Mouse (Mus musculus) limb, embryonic 11.5 days (tissue): ENCODE results near the gene Ntf3. TPM values are rescaled to one million over a fixed set of nuclear protein-coding genes. Genes with fewer than 3 reads are reported as not detected.

Experiments
- ATAC-seq: fragments of 200-750 bp; cut with Nextera tagmentation; 2 replicates; pipeline ENCODE4 v1.8.0; 2017; ENCODE audit warnings: low read depth; ENCODE audit not compliant: insufficient number of reproducible peaks, low FRiP score, low TSS enrichment
- DNase-seq: peaks from one replicate; pipeline ENCODE4 v3.0.0-alpha.2; 2015; ENCODE audit warnings: low spot score
- H3K27ac ChIP-seq: fragments of 300-500 bp; sonication (generic); replicated peaks from 2 replicates; pipeline ENCODE4 v1.5.1; 2014; ENCODE audit warnings: low read depth, mild to moderate bottlenecking, low read length
- H3K27me3 ChIP-seq: fragments of 300-500 bp; sonication (generic); 2 replicates; pipeline ENCODE4 v1.6.1; 2014; ENCODE audit warnings: mild to moderate bottlenecking, low read length, mixed read lengths; ENCODE audit not compliant: control insufficient read depth, insufficient read depth
- H3K36me3 ChIP-seq: fragments of 300-500 bp; sonication (generic); 2 replicates; pipeline ENCODE4 v1.6.1; 2014; ENCODE audit warnings: mild to moderate bottlenecking, low read length, moderate library complexity, mixed read lengths; ENCODE audit not compliant: control insufficient read depth, insufficient read depth
- H3K4me1 ChIP-seq: fragments of 300-500 bp; sonication (generic); 2 replicates; pipeline ENCODE4 v1.6.1; 2014; ENCODE audit warnings: low read length, mixed read lengths; ENCODE audit not compliant: control insufficient read depth, insufficient read depth
- H3K4me2 ChIP-seq: fragments of 300-500 bp; sonication (generic); 2 replicates; pipeline ENCODE4 v1.6.1; 2014; ENCODE audit warnings: low read depth, mild to moderate bottlenecking, moderate library complexity; ENCODE audit not compliant: severe bottlenecking
- H3K4me3 ChIP-seq: fragments of 300-500 bp; sonication (generic); 2 replicates; pipeline ENCODE4 v1.5.1; 2014; ENCODE audit warnings: low read depth, low read length
- H3K9ac ChIP-seq: fragments of 300-500 bp; sonication (generic); 2 replicates; pipeline ENCODE4 v1.6.1; 2014; ENCODE audit warnings: mild to moderate bottlenecking, low read length
- H3K9me3 ChIP-seq: fragments of 300-500 bp; sonication (generic); 2 replicates; pipeline ENCODE4 v1.6.1; 2016; ENCODE audit warnings: low read length; ENCODE audit not compliant: control insufficient read depth
- WGBS: fragments of 180-500 bp; shearing (Covaris S2); extraction: QIAGEN DNeasy Blood & Tissue Kit; methylation state at CpG from one replicate; pipeline ENCODE4 v1.1.7; 2014; 5-methylcytosine and 5-hydroxymethylcytosine counted together
- polyA plus RNA-seq: library from polyadenylated mRNA; unstranded; fragments of >200 nt; fragmentation: Nextera tagmentation; extraction: Ambion mirVana; gene quantifications from 2 replicates; pipeline ENCODE4 v1.2.1, GENCODE M21; 2014

Gene Ntf3
- polyA plus RNA-seq, 1 experiment from 2014 or later = 26.8 TPM

DNA sequence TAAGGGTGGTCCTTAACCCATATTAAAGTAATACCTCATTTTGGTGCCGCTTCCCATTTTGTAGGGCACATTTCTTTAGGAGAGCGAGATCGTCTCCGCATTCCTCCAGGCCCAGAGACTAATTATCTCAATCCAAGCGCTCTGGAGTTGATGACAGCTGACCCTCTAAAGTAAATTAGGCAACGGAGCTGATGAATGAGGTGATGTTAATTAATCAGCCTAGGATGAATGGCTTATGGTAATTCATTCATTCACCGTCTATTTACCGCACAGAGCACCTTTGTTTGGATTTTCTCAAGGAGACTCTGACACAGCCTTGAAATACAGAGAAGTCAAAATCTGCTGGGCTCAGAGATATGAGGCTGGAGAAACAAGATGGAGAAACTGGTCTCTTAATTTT is 20.7 kb upstream of the Ntf3 start:
- no peak for DNase-seq

DNA sequence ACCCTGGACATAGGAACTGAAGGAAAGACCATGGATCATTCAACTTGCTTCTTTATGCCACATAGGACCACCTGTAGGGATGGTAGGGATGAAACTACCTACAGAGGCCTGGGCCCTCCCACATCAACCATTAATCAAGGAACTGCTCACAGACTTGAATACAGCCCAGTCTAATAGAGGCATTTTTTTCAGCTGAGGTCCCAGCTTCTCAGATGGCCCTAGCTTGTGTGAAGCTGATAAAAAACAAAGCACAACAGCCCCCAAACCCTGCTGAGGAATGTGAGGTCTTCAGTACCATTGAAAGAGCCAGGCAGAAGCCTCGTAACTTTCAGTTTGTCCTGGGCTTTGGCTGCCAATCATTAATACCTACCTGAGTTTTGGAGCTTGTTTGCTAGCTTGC is 19.4 kb upstream of the Ntf3 start:
- H3K27ac ChIP-seq = no peak overlapping the region
- 78% methylated on average over 1 of the region's 1 CpGs for WGBS
- H3K9me3 ChIP-seq = no peaks in the 10 kb centered on the region
- H3K9ac ChIP-seq = no peak overlapping the region
- no peak overlapping the region for H3K4me2 ChIP-seq
- no peaks in the 10 kb centered on the region for H3K4me1 ChIP-seq
- H3K27me3 ChIP-seq = no peaks in the 10 kb centered on the region
- H3K36me3 ChIP-seq = no peaks in the 10 kb centered on the region
- ATAC-seq (no peak), DNase-seq (no peak)
- H3K4me3 ChIP-seq = no peak overlapping the region

More for the DNA sequence above, 20.7 kb upstream of the Ntf3 start:
- WGBS = 38% methylated on average over 8 of the region's 8 CpGs
- no peak overlapping the region for H3K4me2 ChIP-seq
- no peak overlapping the region for H3K4me3 ChIP-seq
- H3K9me3 ChIP-seq = no peaks in the 10 kb centered on the region
- no peaks in the 10 kb centered on the region for H3K4me1 ChIP-seq
- H3K9ac ChIP-seq = no peak overlapping the region
- H3K27ac ChIP-seq = no peak overlapping the region
- H3K27me3 ChIP-seq = no peaks in the 10 kb centered on the region
- no peak for ATAC-seq
- no peaks in the 10 kb centered on the region for H3K36me3 ChIP-seq

DNA sequence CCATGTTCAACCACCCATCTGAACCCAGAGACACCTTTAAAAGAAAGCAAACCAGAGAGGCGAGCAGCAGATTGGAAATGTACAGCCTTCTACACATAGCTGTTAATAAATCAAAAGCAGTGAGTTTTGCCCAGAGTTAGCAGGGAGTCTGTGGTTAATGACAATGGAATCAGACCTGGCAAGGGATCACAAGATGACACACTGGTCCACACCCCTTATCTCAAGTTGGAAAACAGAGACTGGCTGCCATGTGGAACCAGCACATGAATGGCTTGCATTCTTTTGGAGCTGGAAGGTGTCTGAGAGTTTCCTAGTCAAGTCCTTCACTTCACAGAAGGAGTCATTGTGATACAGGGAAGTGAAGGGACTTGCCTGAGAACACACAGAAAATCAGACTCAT is 5.4 kb upstream of the Ntf3 start:
- ATAC-seq (no peak), DNase-seq (no peak)
- no peak overlapping the region for H3K9ac ChIP-seq
- no peak overlapping the region for H3K27ac ChIP-seq
- H3K27me3 ChIP-seq = no peaks in the 10 kb centered on the region
- H3K4me2 ChIP-seq = no peak overlapping the region
- H3K9me3 ChIP-seq = no peaks in the 10 kb centered on the region
- H3K36me3 ChIP-seq = no peaks in the 10 kb centered on the region
- WGBS = 76% methylated on average over 1 of the region's 1 CpGs
- no peak overlapping the region for H3K4me3 ChIP-seq
- H3K4me1 ChIP-seq = no peaks in the 10 kb centered on the region; the same call in 1 of the 2 replicates

DNA sequence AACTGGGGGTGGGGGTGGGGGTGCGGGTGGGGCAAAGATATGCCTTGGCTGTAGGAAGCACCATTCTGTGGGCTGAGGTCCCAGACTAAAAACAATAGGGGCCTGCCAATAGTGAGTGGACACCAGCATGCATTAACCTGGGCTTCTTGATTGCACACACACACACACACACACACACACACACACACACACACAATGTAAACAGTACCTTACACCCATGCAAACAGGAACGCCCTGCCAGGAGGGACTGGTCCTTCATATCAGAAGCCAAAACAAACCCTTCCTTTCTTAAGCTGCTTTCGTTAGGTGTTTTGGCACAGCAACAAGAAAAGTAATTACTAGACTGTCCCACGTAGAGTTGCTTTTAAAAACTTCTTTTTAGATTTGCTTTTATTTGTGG is 4.1 kb upstream of the Ntf3 start:
- Histone ChIP-seq H3K27ac (no peak overlapping the region), H3K4me3 (no peak overlapping the region), H3K27me3 (no peaks in the 10 kb centered on the region), H3K9ac (no peak overlapping the region), H3K9me3 (no peaks in the 10 kb centered on the region), H3K36me3 (no peaks in the 10 kb centered on the region), H3K4me2 (no peak overlapping the region), H3K4me1 (no peaks in the 10 kb centered on the region; the same call in 1 of the 2 replicates)
- DNase-seq (no peak), ATAC-seq (no peak)
- WGBS = 87% methylated on average over 4 of the region's 4 CpGs

DNA sequence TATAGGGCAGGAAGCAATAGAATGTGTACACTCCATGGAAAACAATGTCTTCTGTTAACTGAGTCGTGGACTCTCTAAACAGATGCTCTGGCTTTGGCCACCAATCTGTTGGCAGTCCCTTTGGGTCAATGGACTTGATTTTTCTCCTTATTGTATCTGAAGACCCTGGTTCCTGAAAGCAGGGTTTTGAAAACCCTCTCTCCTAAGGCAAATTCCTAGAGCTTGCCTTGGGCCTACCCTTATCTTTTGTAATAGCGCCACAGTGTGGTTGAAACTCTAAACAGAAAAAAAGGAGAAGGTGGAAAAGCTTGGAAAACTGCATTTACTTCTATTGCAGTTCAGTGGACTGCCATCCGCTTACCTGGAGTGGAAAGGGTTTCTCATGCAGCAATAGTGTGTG is 1.0 kb upstream of the Ntf3 start:
- H3K4me3 ChIP-seq = no peak overlapping the region
- H3K4me1 ChIP-seq = no peaks in the 10 kb centered on the region; the same call in 1 of the 2 replicates
- no peak overlapping the region for H3K9ac ChIP-seq
- no peaks in the 10 kb centered on the region for H3K36me3 ChIP-seq
- ATAC-seq = no peak
- no peaks in the 10 kb centered on the region for H3K9me3 ChIP-seq
- 9% methylated on average over 3 of the region's 3 CpGs for WGBS
- no peaks in the 10 kb centered on the region for H3K27me3 ChIP-seq
- DNase-seq = peak; percentile 48
- H3K4me2 ChIP-seq = peak overlapping the region; percentile 92
- peak overlapping the region; percentile 76 for H3K27ac ChIP-seq

DNA sequence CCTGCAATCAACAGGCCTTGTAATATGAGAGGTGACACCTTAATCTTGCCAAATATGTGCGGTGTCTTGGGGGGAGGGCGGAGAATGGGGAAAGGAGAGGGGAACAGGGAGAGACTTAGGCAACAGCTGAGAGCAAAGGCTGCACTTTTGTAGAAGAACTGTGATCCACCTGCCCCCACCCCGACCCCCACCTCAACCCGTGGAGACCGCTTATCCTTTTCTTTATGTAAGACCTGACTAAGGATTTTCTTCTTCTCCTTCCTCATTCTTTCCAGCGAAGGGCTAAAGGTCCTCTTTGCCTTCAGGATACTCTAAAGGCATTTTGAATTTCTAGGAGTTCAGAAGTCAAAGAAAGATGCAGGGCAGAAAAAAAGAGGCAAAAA is 489 bp upstream of the Ntf3 start:
- Histone ChIP-seq H3K9ac (peak overlapping the region; percentile 68), H3K27ac (peak overlapping the region; percentile 76), H3K4me3 (peak overlapping the region; percentile 63), H3K4me2 (peak overlapping the region; percentile 92), H3K4me1 (peaks cover 3% of the 10 kb centered on the region; the same call in 1 of the 2 replicates), H3K36me3 (no peaks in the 10 kb centered on the region), H3K9me3 (no peaks in the 10 kb centered on the region), H3K27me3 (no peaks in the 10 kb centered on the region)
- ATAC-seq = no peak
- WGBS = under 1% methylated on average over 6 of the region's 6 CpGs
- DNase-seq = no peak

DNA sequence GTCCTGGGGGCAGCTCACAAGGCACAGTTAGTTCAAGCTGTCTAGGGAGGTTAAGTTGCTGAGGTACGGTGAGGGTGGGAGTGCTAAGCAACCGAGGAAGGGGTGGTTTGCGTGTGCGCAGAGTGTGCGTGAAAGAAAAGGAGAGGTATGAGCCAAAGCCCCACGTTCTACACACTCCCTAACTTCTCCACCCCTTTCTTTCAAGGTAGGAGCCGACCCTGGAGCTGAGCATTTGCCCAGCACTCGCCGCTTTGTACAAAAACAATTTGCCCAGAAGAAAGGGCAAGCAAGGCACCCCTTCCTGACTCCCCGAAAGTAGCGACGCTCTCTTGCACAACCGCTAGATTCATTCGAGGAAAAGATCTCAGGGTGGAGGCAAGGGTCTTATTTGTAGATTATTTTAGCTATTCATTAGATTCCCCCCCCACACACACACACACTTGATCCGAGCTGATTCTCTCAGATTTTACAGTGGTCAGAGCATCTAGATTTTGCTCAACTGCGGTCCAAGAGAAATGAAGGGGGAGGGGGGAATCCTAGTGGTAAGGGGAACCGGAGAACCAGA is 1.0 kb downstream of the Ntf3 start:
- Histone ChIP-seq H3K4me3 (peak overlapping the region; percentile 63), H3K4me2 (peak overlapping the region; percentile 92), H3K27me3 (no peaks in the 10 kb centered on the region), H3K9me3 (no peaks in the 10 kb centered on the region), H3K36me3 (no peaks in the 10 kb centered on the region), H3K4me1 (peaks cover 11% of the 10 kb centered on the region; the same call in 1 of the 2 replicates), H3K9ac (peak overlapping the region; percentile 68), H3K27ac (peak overlapping the region; percentile 48; the same call in 1 of the 2 replicates)
- ATAC-seq (no peak), DNase-seq (peak; percentile 47)
- WGBS = 2% methylated on average over 17 of the region's 17 CpGs

DNA sequence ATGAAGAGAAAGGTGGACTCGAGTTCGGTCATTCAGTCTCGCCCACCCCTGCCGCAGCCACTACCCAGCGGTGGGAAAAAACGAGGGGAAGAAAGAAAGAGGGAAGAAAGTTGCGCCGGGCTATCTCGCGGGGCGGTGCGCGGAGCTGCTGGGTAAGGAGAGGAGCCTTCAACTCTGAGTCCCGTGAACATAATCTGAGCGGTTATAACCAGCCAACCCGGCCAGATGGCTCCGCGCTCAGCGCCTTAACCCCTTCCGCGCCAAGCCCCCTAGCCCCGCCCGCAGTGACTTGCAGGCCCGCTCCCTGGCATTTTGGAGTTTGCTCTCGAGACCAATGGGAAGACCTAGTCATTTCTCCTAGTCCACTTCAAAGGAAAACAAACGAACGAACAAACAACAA is 1.9 kb downstream of the Ntf3 start:
- peak; percentile 89 for DNase-seq
- H3K4me3 ChIP-seq = peak overlapping the region; percentile 63
- WGBS = under 1% methylated on average over 27 of the region's 27 CpGs
- no peak for ATAC-seq
- no peaks in the 10 kb centered on the region for H3K36me3 ChIP-seq
- H3K9ac ChIP-seq = peak overlapping the region; percentile 76
- peak overlapping the region; percentile 92 for H3K4me2 ChIP-seq
- H3K27ac ChIP-seq = peak overlapping the region; percentile 65; the same call in 1 of the 2 replicates
- H3K4me1 ChIP-seq = peaks cover 17% of the 10 kb centered on the region; the same call in 1 of the 2 replicates
- H3K27me3 ChIP-seq = no peaks in the 10 kb centered on the region
- H3K9me3 ChIP-seq = no peaks in the 10 kb centered on the region
